Mouse (Mus musculus): ENCODE data around the gene Usp47. TPM values are rescaled to one million over a fixed set of nuclear protein-coding genes. Genes with fewer than 3 reads are reported as not detected.

The Usp47 gene
- total and polyA plus RNA-seq, 3 experiments = 37.3 to 122 (median 47.8) TPM

DNA sequence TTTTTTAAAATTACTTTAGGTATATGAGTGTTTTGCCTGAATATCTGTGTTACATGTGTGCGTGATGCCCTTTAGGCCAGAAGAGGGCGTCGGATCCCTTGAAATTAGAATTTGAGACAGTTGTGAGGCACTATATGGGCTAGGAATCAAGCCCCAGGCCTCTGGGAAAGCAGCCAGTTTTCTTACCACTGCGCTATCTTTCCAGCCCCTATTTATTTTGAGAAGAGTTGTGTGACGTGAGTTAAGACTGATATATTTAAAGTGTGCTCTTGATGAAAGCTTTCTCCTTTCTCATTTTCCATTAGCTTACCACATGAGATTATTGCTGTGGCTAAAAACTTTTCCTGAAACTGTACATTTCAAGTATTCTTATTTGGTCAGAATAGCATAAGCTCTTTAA is 51.6 kb downstream of the Usp47 start:
- DNase-seq (ENCODE audit: low read depth, low spot score) = peak; percentile 75
- TF ChIP-seq MAX (IDR thresholded peaks at IDR 0.05; ENCODE audit: low read length) (0 out of 2 replicates have a peak, but pooled peaks have one; percentile 12), TCF12 (IDR thresholded peaks at IDR 0.05; ENCODE audit: low read depth, low read length) (peak; percentile 61; the same call in 1 of the 2 replicates), TAL1 (IDR thresholded peaks at IDR 0.05; ENCODE audit: low read length) (0 out of 2 replicates have a peak, but pooled peaks have one; percentile 7), GATA1 (IDR thresholded peaks at IDR 0.05; ENCODE audit: low read depth, low read length) (0 out of 2 replicates have a peak, but pooled peaks have one; percentile 22), TBP (IDR thresholded peaks at IDR 0.05; ENCODE audit: low read depth, low read length) (no peak), ELF1 (IDR thresholded peaks at IDR 0.05; ENCODE audit: low read depth, low read length) (no peak), SIN3A (IDR thresholded peaks at IDR 0.05; ENCODE audit: low read length) (0 out of 2 replicates have a peak, but pooled peaks have one; percentile 41), ZMIZ1 (IDR thresholded peaks at IDR 0.05; ENCODE audit: low read depth, low read length) (no peak), ETS1 (IDR thresholded peaks at IDR 0.05; ENCODE audit: low read depth, low read length) (0 out of 2 replicates have a peak, but pooled peaks have one; percentile 14), EP300 (IDR thresholded peaks at IDR 0.05; ENCODE audit: low read depth in 1 of 2, low read length in 2 of 2) (peak; percentile 53 to 55; a peak in 3 of 4 replicates), CTCF (IDR thresholded peaks at IDR 0.05 in 2 of 3, conservative IDR thresholded peaks at IDR 0.05 in 1 of 3; ENCODE audit: control insufficient read depth in 1 of 3, insufficient read depth in 1 of 3, low read depth in 2 of 3, low read length in 3 of 3, poor library complexity in 1 of 3, severe bottlenecking in 1 of 3) (peak; percentile 10 to 29 (median 18); a peak in 4 of 6 replicates)
- no peaks in the 10 kb centered on the region for H3K9me3 ChIP-seq (replicated peaks; ENCODE audit: insufficient read depth, low read length)
- no peak overlapping the region for H3K4me3 ChIP-seq (ENCODE audit: control insufficient read depth in 1 of 2, insufficient read depth in 1 of 2, low read depth in 2 of 2, low read length in 2 of 2)
- no peaks in the 10 kb centered on the region for H3K27me3 ChIP-seq (ENCODE audit: control insufficient read depth in 1 of 2, insufficient read depth in 2 of 2, low read length in 2 of 2)
- no peaks in the 10 kb centered on the region for H3K79me2 ChIP-seq (ENCODE audit: control insufficient read depth, insufficient read depth, low read length, poor library complexity)
- no peak overlapping the region for H3K27ac ChIP-seq (ENCODE audit: control insufficient read depth, low read depth, low read length)
- peaks cover 3 to 33% of the 10 kb centered on the region in 2 experiments for H3K36me3 ChIP-seq (ENCODE audit: control insufficient read depth in 1 of 2, insufficient read depth in 2 of 2, low read length in 2 of 2)
- H3K4me1 ChIP-seq (ENCODE audit: control insufficient read depth in 1 of 2, insufficient read depth in 2 of 2, low read length in 2 of 2) = peaks cover 0 to 3% of the 10 kb centered on the region in 2 experiments; a peak in 1 of 4 replicates
- H3K9ac ChIP-seq (ENCODE audit: control insufficient read depth, low read depth, low read length, poor library complexity, severe bottlenecking) = no peak overlapping the region

DNA sequence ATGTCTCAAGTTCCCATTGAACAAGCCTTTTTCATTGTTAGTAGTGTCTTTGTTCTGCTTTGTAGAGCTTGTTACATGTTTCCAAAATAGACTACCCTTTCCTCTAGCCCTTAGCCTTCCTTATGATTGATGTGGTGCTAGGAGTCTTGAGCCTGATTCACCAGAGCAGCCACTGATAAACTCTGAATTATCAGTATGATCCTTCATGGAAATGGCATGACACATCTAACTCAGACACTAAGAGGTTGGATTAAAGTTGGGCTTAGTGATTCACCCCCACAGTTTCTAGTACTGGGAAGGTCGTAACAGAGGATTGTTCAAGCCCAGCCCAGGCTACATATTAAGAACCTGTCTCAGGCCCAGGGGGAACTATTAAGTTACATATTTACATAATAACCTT is 59.3 kb downstream of the Usp47 start:
- peaks cover 0 to 31% of the 10 kb centered on the region in 2 experiments; a peak in 3 of 4 replicates for H3K36me3 ChIP-seq (ENCODE audit: control insufficient read depth in 1 of 2, insufficient read depth in 2 of 2, low read length in 2 of 2)

DNA sequence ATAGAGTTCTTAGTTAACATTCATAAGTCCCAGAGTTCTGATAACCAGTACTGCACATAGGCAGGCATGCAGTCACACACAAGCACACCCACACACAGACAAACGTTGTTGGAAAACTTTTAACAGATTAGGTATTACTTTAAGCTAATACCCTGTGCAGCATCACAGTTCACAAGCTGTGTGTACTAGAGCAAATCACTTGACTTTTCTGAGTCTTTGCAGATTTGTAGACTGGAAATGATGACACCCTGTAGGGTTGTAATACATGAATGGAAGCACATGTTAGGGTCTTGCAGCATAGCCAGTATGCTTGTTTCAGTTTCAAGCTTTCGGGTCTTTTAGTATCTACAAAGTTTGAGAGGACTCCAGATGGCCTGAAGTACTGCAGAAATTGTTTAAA is 60.9 kb downstream of the Usp47 start:
- no peaks in the 10 kb centered on the region for H3K4me1 ChIP-seq (ENCODE audit: control insufficient read depth in 1 of 2, insufficient read depth in 2 of 2, low read length in 2 of 2)
- DNase-seq (ENCODE audit: low read depth, low spot score) = no peak
- H3K4me3 ChIP-seq (ENCODE audit: control insufficient read depth in 1 of 2, insufficient read depth in 1 of 2, low read depth in 2 of 2, low read length in 2 of 2) = no peak overlapping the region
- H3K9me3 ChIP-seq (replicated peaks; ENCODE audit: insufficient read depth, low read length) = no peaks in the 10 kb centered on the region
- TF ChIP-seq TBP (IDR thresholded peaks at IDR 0.05; ENCODE audit: low read depth, low read length) (no peak), MEF2A (IDR thresholded peaks at IDR 0.05; ENCODE audit: extremely low read depth, insufficient replicate concordance, low read depth, low read length, poor library complexity, severe bottlenecking) (no peak), E2F4 (IDR thresholded peaks at IDR 0.05; ENCODE audit: borderline replicate concordance, low read depth, low read length) (no peak), ZNF384 (IDR thresholded peaks at IDR 0.05; ENCODE audit: low read depth, low read length) (no peak), RAD21 (IDR thresholded peaks at IDR 0.05; ENCODE audit: low read depth, low read length) (no peak), GATA1 (IDR thresholded peaks at IDR 0.05; ENCODE audit: low read depth, low read length) (no peak), ELF1 (IDR thresholded peaks at IDR 0.05; ENCODE audit: low read depth, low read length) (no peak), MAFK (IDR thresholded peaks at IDR 0.05; ENCODE audit: borderline replicate concordance, low read depth, low read length) (no peak), MAZ (IDR thresholded peaks at IDR 0.05; ENCODE audit: low read depth, low read length) (no peak), MAX (IDR thresholded peaks at IDR 0.05; ENCODE audit: low read length) (no peak), CTCF (IDR thresholded peaks at IDR 0.05 in 2 of 3, conservative IDR thresholded peaks at IDR 0.05 in 1 of 3; ENCODE audit: control insufficient read depth in 1 of 3, insufficient read depth in 1 of 3, low read depth in 2 of 3, low read length in 3 of 3, poor library complexity in 1 of 3, severe bottlenecking in 1 of 3) (no peak), BHLHE40 (IDR thresholded peaks at IDR 0.05; ENCODE audit: borderline replicate concordance, low read depth, low read length) (no peak)
- no peak overlapping the region for H3K9ac ChIP-seq (ENCODE audit: control insufficient read depth, low read depth, low read length, poor library complexity, severe bottlenecking)
- H3K36me3 ChIP-seq (ENCODE audit: control insufficient read depth in 1 of 2, insufficient read depth in 2 of 2, low read length in 2 of 2) = peaks cover 0 to 36% of the 10 kb centered on the region in 2 experiments; a peak in 2 of 4 replicates
- no peak overlapping the region for H3K27ac ChIP-seq (ENCODE audit: control insufficient read depth, low read depth, low read length)
- H3K79me2 ChIP-seq (ENCODE audit: control insufficient read depth, insufficient read depth, low read length, poor library complexity) = no peaks in the 10 kb centered on the region
- H3K27me3 ChIP-seq (ENCODE audit: control insufficient read depth in 1 of 2, insufficient read depth in 2 of 2, low read length in 2 of 2) = no peaks in the 10 kb centered on the region

More for the DNA sequence above, 59.3 kb downstream of the Usp47 start:
- no peak for DNase-seq (ENCODE audit: low read depth, low spot score)
- Histone ChIP-seq H3K27me3 (ENCODE audit: control insufficient read depth in 1 of 2, insufficient read depth in 2 of 2, low read length in 2 of 2) (no peaks in the 10 kb centered on the region), H3K4me1 (ENCODE audit: control insufficient read depth in 1 of 2, insufficient read depth in 2 of 2, low read length in 2 of 2) (no peaks in the 10 kb centered on the region), H3K9ac (ENCODE audit: control insufficient read depth, low read depth, low read length, poor library complexity, severe bottlenecking) (no peak overlapping the region), H3K9me3 (replicated peaks; ENCODE audit: insufficient read depth, low read length) (no peaks in the 10 kb centered on the region), H3K4me3 (ENCODE audit: control insufficient read depth in 1 of 2, insufficient read depth in 1 of 2, low read depth in 2 of 2, low read length in 2 of 2) (no peak overlapping the region), H3K79me2 (ENCODE audit: control insufficient read depth, insufficient read depth, low read length, poor library complexity) (no peaks in the 10 kb centered on the region), H3K27ac (ENCODE audit: control insufficient read depth, low read depth, low read length) (no peak overlapping the region)
- no peak for TF ChIP-seq ZKSCAN1 (IDR thresholded peaks at IDR 0.05; ENCODE audit: low read depth, low read length)
- TF ChIP-seq USF2 (IDR thresholded peaks at IDR 0.05; ENCODE audit: borderline replicate concordance in 1 of 2, insufficient read depth in 1 of 2, low read depth in 1 of 2, low read length in 2 of 2) = no peak

Data from MEL (cell line).